Mouse (Mus musculus): Measurements from ENCODE around the gene Bod1l. TPM values are rescaled to one million over a fixed set of nuclear protein-coding genes. Genes with fewer than 3 reads are reported as not detected.
A peak's percentile ranks its signal among the peaks of the same experiment; 100 is the strongest.

The Bod1l gene
- total and polyA plus RNA-seq, 2 experiments from 2014 or later = 4.5 to 11.6 TPM

GRCm38 (mm10) chr5:41812516-41812915 lies 31.6 kb downstream of the Bod1l start:
- no peaks in the 10 kb centered on the region for H3K9me3 ChIP-seq (replicated peaks; ENCODE audit: control insufficient read depth, low read length)
- ATAC-seq (ENCODE audit: insufficient read depth, low read depth) (no peak), DNase-seq (ENCODE audit: low spot score) (no peak)
- H3K9ac ChIP-seq (replicated peaks; ENCODE audit: low read depth, low read length) = no peak overlapping the region
- H3K27ac ChIP-seq (ENCODE audit: low read depth) = no peak overlapping the region
- WGBS = 85% methylated on average over 6 of the region's 6 CpGs
- TF ChIP-seq CTCF (IDR thresholded peaks at IDR 0.05; ENCODE audit: low read depth) = no peak
- H3K4me1 ChIP-seq (ENCODE audit: control insufficient read depth, insufficient read depth) = peaks cover 4% of the 10 kb centered on the region; the same call in 1 of the 2 replicates
- H3K36me3 ChIP-seq (replicated peaks; ENCODE audit: control insufficient read depth, insufficient read depth, low read length) = peaks cover 48% of the 10 kb centered on the region
- H3K4me3 ChIP-seq (ENCODE audit: low read depth, low read length) = no peak overlapping the region
- H3K27me3 ChIP-seq (ENCODE audit: control insufficient read depth, insufficient read depth, low read length) = no peaks in the 10 kb centered on the region
- H3K4me2 ChIP-seq (ENCODE audit: low read depth, low read length) = no peak overlapping the region

DNA sequence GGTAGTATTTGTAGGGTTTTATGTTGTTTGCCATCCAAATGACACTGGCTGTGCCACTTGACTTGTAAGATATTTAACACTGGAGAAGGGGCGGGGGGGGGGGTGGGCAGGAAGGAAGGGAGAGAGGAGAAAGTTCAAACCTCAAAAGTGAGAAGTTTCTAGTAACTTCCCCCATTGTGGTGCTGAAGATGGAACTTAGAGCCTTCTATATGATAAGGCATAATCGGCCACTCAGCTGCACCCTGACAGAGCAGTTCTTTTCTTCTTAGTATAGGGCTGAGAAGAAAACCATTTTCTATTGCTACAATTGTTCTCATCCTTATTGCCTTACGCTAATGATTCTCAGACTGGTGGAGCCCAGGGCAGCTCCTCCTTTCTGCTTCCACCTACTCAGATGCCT lies 32.8 kb downstream of the Bod1l start:
- Histone ChIP-seq H3K9ac (replicated peaks; ENCODE audit: low read depth, low read length) (no peak overlapping the region), H3K27me3 (ENCODE audit: control insufficient read depth, insufficient read depth, low read length) (no peaks in the 10 kb centered on the region), H3K4me2 (ENCODE audit: low read depth, low read length) (no peak overlapping the region), H3K36me3 (replicated peaks; ENCODE audit: control insufficient read depth, insufficient read depth, low read length) (peaks cover 46% of the 10 kb centered on the region), H3K4me3 (ENCODE audit: low read depth, low read length) (no peak overlapping the region), H3K9me3 (replicated peaks; ENCODE audit: control insufficient read depth, low read length) (no peaks in the 10 kb centered on the region), H3K27ac (ENCODE audit: low read depth) (no peak overlapping the region), H3K4me1 (ENCODE audit: control insufficient read depth, insufficient read depth) (peaks cover 4% of the 10 kb centered on the region; the same call in 1 of the 2 replicates)
- TF ChIP-seq CTCF (IDR thresholded peaks at IDR 0.05; ENCODE audit: low read depth) = no peak
- no peak for TF ChIP-seq EP300 (IDR thresholded peaks at IDR 0.05; ENCODE audit: low read depth)
- DNase-seq (ENCODE audit: low spot score) = no peak
- 81% methylated on average over 3 of the region's 3 CpGs for WGBS
- no peak for ATAC-seq (ENCODE audit: insufficient read depth, low read depth)

DNA sequence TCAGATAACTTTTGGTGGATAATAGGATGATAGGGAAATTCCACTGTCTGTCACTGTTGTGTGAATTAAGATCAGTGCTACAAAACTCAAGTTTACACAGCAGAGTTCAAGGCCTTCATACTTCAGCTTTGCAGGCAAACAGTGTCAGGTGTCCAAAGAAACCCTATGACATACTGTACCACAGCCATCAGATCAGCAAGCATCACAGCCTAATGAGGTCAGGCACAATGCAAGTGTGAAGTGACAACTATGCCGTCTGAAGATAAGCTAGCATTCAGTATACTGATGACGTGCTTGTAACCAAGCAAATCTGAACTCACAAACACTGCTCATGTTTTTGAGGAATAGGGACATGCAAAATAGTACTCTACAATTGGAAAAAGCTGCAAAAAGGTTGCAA lies 36.7 kb downstream of the Bod1l start:
- no peak overlapping the region for H3K27ac ChIP-seq (ENCODE audit: low read depth)
- no peak overlapping the region for H3K4me3 ChIP-seq (ENCODE audit: low read depth, low read length)
- no peak for TF ChIP-seq CTCF (IDR thresholded peaks at IDR 0.05; ENCODE audit: low read depth)
- 21% methylated on average over 2 of the region's 2 CpGs for WGBS
- peaks cover 4% of the 10 kb centered on the region; the same call in 1 of the 2 replicates for H3K4me1 ChIP-seq (ENCODE audit: control insufficient read depth, insufficient read depth)
- H3K9me3 ChIP-seq (replicated peaks; ENCODE audit: control insufficient read depth, low read length) = no peaks in the 10 kb centered on the region
- H3K9ac ChIP-seq (replicated peaks; ENCODE audit: low read depth, low read length) = no peak overlapping the region
- H3K36me3 ChIP-seq (replicated peaks; ENCODE audit: control insufficient read depth, insufficient read depth, low read length) = peaks cover 50% of the 10 kb centered on the region
- H3K4me2 ChIP-seq (ENCODE audit: low read depth, low read length) = no peak overlapping the region
- DNase-seq (ENCODE audit: low spot score) (peak; percentile 29), ATAC-seq (ENCODE audit: insufficient read depth, low read depth) (peak; percentile 85)
- H3K27me3 ChIP-seq (ENCODE audit: control insufficient read depth, insufficient read depth, low read length) = no peaks in the 10 kb centered on the region

GRCm38 (mm10) chr5:41806176-41806575 lies 37.9 kb downstream of the Bod1l start:
- DNase-seq (ENCODE audit: low spot score) = no peak
- Histone ChIP-seq H3K4me1 (ENCODE audit: control insufficient read depth, insufficient read depth) (peaks cover 4% of the 10 kb centered on the region; the same call in 1 of the 2 replicates), H3K9me3 (replicated peaks; ENCODE audit: control insufficient read depth, low read length) (no peaks in the 10 kb centered on the region), H3K4me3 (ENCODE audit: low read depth, low read length) (no peak overlapping the region), H3K9ac (replicated peaks; ENCODE audit: low read depth, low read length) (no peak overlapping the region), H3K27me3 (ENCODE audit: control insufficient read depth, insufficient read depth, low read length) (no peaks in the 10 kb centered on the region), H3K27ac (ENCODE audit: low read depth) (no peak overlapping the region), H3K36me3 (replicated peaks; ENCODE audit: control insufficient read depth, insufficient read depth, low read length) (peaks cover 39% of the 10 kb centered on the region), H3K4me2 (ENCODE audit: low read depth, low read length) (no peak overlapping the region)
- no peak for ATAC-seq (ENCODE audit: insufficient read depth, low read depth)
- WGBS = 71% methylated on average over 5 of the region's 5 CpGs
- no peak for TF ChIP-seq CTCF (IDR thresholded peaks at IDR 0.05; ENCODE audit: low read depth)
- no peak for TF ChIP-seq EP300 (IDR thresholded peaks at IDR 0.05; ENCODE audit: low read depth)

GRCm38 (mm10) chr5:41805085-41805484 lies 39.0 kb downstream of the Bod1l start:
- no peaks in the 10 kb centered on the region for H3K9me3 ChIP-seq (replicated peaks; ENCODE audit: control insufficient read depth, low read length)
- no peak overlapping the region for H3K4me2 ChIP-seq (ENCODE audit: low read depth, low read length)
- H3K4me1 ChIP-seq (ENCODE audit: control insufficient read depth, insufficient read depth) = peaks cover 4% of the 10 kb centered on the region; the same call in 1 of the 2 replicates
- no peak for ATAC-seq (ENCODE audit: insufficient read depth, low read depth)
- H3K27me3 ChIP-seq (ENCODE audit: control insufficient read depth, insufficient read depth, low read length) = no peaks in the 10 kb centered on the region
- no peak overlapping the region for H3K27ac ChIP-seq (ENCODE audit: low read depth)
- TF ChIP-seq CTCF (IDR thresholded peaks at IDR 0.05; ENCODE audit: low read depth) (no peak), EP300 (IDR thresholded peaks at IDR 0.05; ENCODE audit: low read depth) (no peak)
- H3K4me3 ChIP-seq (ENCODE audit: low read depth, low read length) = no peak overlapping the region
- H3K36me3 ChIP-seq (replicated peaks; ENCODE audit: control insufficient read depth, insufficient read depth, low read length) = peaks cover 41% of the 10 kb centered on the region
- 82% methylated on average over 2 of the region's 2 CpGs for WGBS
- H3K9ac ChIP-seq (replicated peaks; ENCODE audit: low read depth, low read length) = no peak overlapping the region
- no peak for DNase-seq (ENCODE audit: low spot score)

DNA sequence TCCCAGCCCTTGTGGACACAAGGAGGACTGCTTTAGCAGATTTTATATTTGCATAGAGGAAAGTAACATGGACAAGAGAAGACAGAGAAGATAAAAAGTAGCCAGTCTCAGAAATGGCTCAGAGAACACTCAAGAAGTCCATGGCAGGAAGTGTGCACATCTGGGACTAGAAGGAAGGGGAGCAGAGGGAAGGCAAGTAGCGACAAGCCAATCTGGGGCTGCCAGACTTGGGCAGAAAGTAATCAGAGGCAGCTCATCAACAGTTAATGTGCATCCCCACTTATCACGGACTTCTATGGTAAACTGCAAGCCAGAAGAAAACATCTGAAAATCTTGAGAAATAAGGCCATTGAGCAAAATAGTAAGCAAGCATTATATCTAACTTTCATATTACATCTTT lies 39.5 kb downstream of the Bod1l start:
- Histone ChIP-seq H3K9ac (replicated peaks; ENCODE audit: low read depth, low read length) (no peak overlapping the region), H3K27me3 (ENCODE audit: control insufficient read depth, insufficient read depth, low read length) (no peaks in the 10 kb centered on the region), H3K36me3 (replicated peaks; ENCODE audit: control insufficient read depth, insufficient read depth, low read length) (peaks cover 45% of the 10 kb centered on the region), H3K4me1 (ENCODE audit: control insufficient read depth, insufficient read depth) (peaks cover 4% of the 10 kb centered on the region; the same call in 1 of the 2 replicates), H3K4me2 (ENCODE audit: low read depth, low read length) (no peak overlapping the region), H3K4me3 (ENCODE audit: low read depth, low read length) (no peak overlapping the region), H3K9me3 (replicated peaks; ENCODE audit: control insufficient read depth, low read length) (no peaks in the 10 kb centered on the region), H3K27ac (ENCODE audit: low read depth) (no peak overlapping the region)
- TF ChIP-seq EP300 (IDR thresholded peaks at IDR 0.05; ENCODE audit: low read depth) = no peak
- TF ChIP-seq CTCF (IDR thresholded peaks at IDR 0.05; ENCODE audit: low read depth) = no peak
- 84% methylated on average over 2 of the region's 2 CpGs for WGBS
- no peak for DNase-seq (ENCODE audit: low spot score)
- ATAC-seq (ENCODE audit: insufficient read depth, low read depth) = no peak
